ENCODE assay signal across 21 mouse cellular contexts in the genomic region with DNA sequence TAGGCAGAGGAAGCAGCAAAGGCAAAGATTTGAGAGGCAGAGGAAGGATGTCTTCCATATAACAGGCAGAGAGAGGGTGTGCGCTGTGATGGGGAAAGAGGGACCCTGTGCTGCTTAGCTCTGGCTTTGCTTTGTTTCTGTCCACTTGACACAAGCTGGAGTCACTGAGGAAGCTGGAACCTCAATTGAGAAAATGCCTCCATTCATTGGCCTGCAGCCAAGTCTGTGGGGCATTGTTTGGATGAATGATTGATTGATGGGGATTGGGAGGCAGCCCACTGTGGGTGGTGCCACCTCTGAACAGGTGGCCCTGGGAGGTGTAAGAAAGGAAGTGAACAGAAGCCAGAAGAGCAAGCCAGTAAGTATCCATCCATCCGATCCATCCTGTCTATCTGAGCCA. TPM values are rescaled to one million over a fixed set of nuclear protein-coding genes. Genes with fewer than 3 reads are reported as not detected.
DNase-seq lines count a peak whose midpoint lies in the region; ATAC-seq lines count a peak whose summit lies in the region.
"Had no signal": no experiment of that assay in that cellular context is flagged by ENCODE, and none has a peak within 500 bp of the region (broad histone marks: within the 10 kb centered on the region; RNA-seq: fewer than 3 reads in every experiment).

No protein-coding gene starts in this region.

- H3K27ac ChIP-seq in forebrain, embryonic 13.5 days = 0 out of 2 replicates have a peak overlapping the region, but pooled peaks have one; percentile 7
- no peak overlapping the region for H3K27ac ChIP-seq in forebrain, embryonic 16.5 days (ENCODE audit: low read length)
- peak overlapping the region; percentile 90 to 96 for H3K27ac ChIP-seq in heart, embryonic 14.5 days (replicated peaks in 1 of 2; ENCODE audit: control insufficient read depth in 1 of 2, insufficient read depth in 1 of 2, low read depth in 2 of 2, low read length in 2 of 2)
- H3K27ac ChIP-seq: embryonic facial prominence, embryonic 10.5 days; hindbrain, embryonic 12.5 days; intestine, embryonic 15.5 days; limb, embryonic 15.5 days; liver, embryonic 15.5 days; neural tube, embryonic 15.5 days; stomach, postnatal 0 days had no signal

- no peak overlapping the region for H3K4me2 ChIP-seq in forebrain, embryonic 13.5 days
- no peak overlapping the region for H3K4me2 ChIP-seq in forebrain, embryonic 16.5 days (ENCODE audit: low read length)
- H3K4me2 ChIP-seq in heart, embryonic 14.5 days (ENCODE audit: low read length) = no peak overlapping the region
- H3K4me2 ChIP-seq: hindbrain, embryonic 12.5 days; intestine, embryonic 15.5 days; limb, embryonic 15.5 days; liver, embryonic 15.5 days; neural tube, embryonic 15.5 days had no signal

- intact Hi-C loops in heart, postnatal 36 days (cut with DNase I) = loop anchor here (1.0 kb wide), 1 partner anchor 53 kb away; no protein-coding TSS in a partner anchor

- no peak overlapping the region for H3K9ac ChIP-seq in forebrain, embryonic 13.5 days
- H3K9ac ChIP-seq in forebrain, embryonic 16.5 days (replicated peaks; ENCODE audit: low read depth, low read length) = no peak overlapping the region
- no peak overlapping the region for H3K9ac ChIP-seq in heart, embryonic 14.5 days (ENCODE audit: low read length)
- H3K9ac ChIP-seq: hindbrain, embryonic 12.5 days; intestine, embryonic 15.5 days; limb, embryonic 15.5 days; liver, embryonic 15.5 days; neural tube, embryonic 15.5 days had no signal

- no peaks in the 10 kb centered on the region for H3K9me3 ChIP-seq in forebrain, embryonic 13.5 days (replicated peaks)
- no peaks in the 10 kb centered on the region for H3K9me3 ChIP-seq in forebrain, embryonic 16.5 days (ENCODE audit: control insufficient read depth, low read length)
- H3K9me3 ChIP-seq in heart, embryonic 14.5 days (ENCODE audit: control insufficient read depth, low read length) = no peaks in the 10 kb centered on the region
- H3K9me3 ChIP-seq in megakaryocyte, embryonic 14.5 days = peaks cover 13% of the 10 kb centered on the region
- H3K9me3 ChIP-seq: embryonic facial prominence, embryonic 10.5 days; G1E; hindbrain, embryonic 12.5 days; intestine, embryonic 15.5 days; limb, embryonic 15.5 days; liver, embryonic 15.5 days; neural tube, embryonic 15.5 days had no signal

- WGBS in forebrain, embryonic 13.5 days = 69% methylated on average over 2 of the region's 2 CpGs
- WGBS in forebrain, embryonic 16.5 days = 57% methylated on average over 2 of the region's 2 CpGs
- WGBS in heart, embryonic 14.5 days = 84% methylated on average over 2 of the region's 2 CpGs

- no peaks in the 10 kb centered on the region for H3K36me3 ChIP-seq in forebrain, embryonic 13.5 days (ENCODE audit: poor library complexity, severe bottlenecking)
- H3K36me3 ChIP-seq in forebrain, embryonic 16.5 days (ENCODE audit: control insufficient read depth, insufficient read depth) = no peaks in the 10 kb centered on the region
- no peaks in the 10 kb centered on the region for H3K36me3 ChIP-seq in heart, embryonic 14.5 days (ENCODE audit: control insufficient read depth, insufficient read depth, low read length)
- no peaks in the 10 kb centered on the region for H3K36me3 ChIP-seq in megakaryocyte, embryonic 14.5 days (replicated peaks; ENCODE audit: low read length)
- H3K36me3 ChIP-seq: embryonic facial prominence, embryonic 10.5 days; G1E; hindbrain, embryonic 12.5 days; intestine, embryonic 15.5 days; limb, embryonic 15.5 days; liver, embryonic 15.5 days; neural tube, embryonic 15.5 days had no signal

- H3K27me3 ChIP-seq in forebrain, embryonic 13.5 days = no peaks in the 10 kb centered on the region
- H3K27me3 ChIP-seq in forebrain, embryonic 16.5 days (replicated peaks; ENCODE audit: control insufficient read depth, insufficient read depth, low read length) = no peaks in the 10 kb centered on the region
- no peaks in the 10 kb centered on the region for H3K27me3 ChIP-seq in heart, embryonic 14.5 days (ENCODE audit: control insufficient read depth, insufficient read depth, low read length)
- peaks cover 29% of the 10 kb centered on the region for H3K27me3 ChIP-seq in megakaryocyte, embryonic 14.5 days (replicated peaks)
- H3K27me3 ChIP-seq: hindbrain, embryonic 12.5 days; intestine, embryonic 15.5 days; limb, embryonic 15.5 days; liver, embryonic 15.5 days; neural tube, embryonic 15.5 days had no signal

- DNase-seq in heart, postnatal 36 days = no peak
- no peak for DNase-seq in urinary bladder, adult 18-20 months (ENCODE audit: low spot score in 2 of 2)
- DNase-seq: cerebellum, adult 2 months; kidney, adult 9 months had no signal

- no peak overlapping the region for H3K4me3 ChIP-seq in forebrain, embryonic 13.5 days
- H3K4me3 ChIP-seq in forebrain, embryonic 16.5 days (replicated peaks; ENCODE audit: low read length) = no peak overlapping the region
- H3K4me3 ChIP-seq in heart, embryonic 14.5 days (ENCODE audit: control insufficient read depth in 1 of 2, insufficient read depth in 1 of 2, low read depth in 1 of 2, low read length in 2 of 2) = no peak overlapping the region
- peak overlapping the region; percentile 73 for H3K4me3 ChIP-seq in megakaryocyte, embryonic 14.5 days (replicated peaks)
- H3K4me3 ChIP-seq: embryonic facial prominence, embryonic 10.5 days; hindbrain, embryonic 12.5 days; intestine, embryonic 15.5 days; limb, embryonic 15.5 days; liver, embryonic 15.5 days; neural tube, embryonic 15.5 days had no signal

- no peak for ATAC-seq in forebrain, embryonic 13.5 days
- ATAC-seq in forebrain, embryonic 16.5 days = no peak
- ATAC-seq in heart, embryonic 14.5 days (ENCODE audit: insufficient number of reproducible peaks, insufficient read depth, low FRiP score, low read depth) = no peak
- no peak for ATAC-seq in megakaryocyte, adult 5-6 weeks (ENCODE audit: poor library complexity, severe bottlenecking)
- ATAC-seq: midbrain, embryonic 16.5 days had no signal

- H3K4me1 ChIP-seq in forebrain, embryonic 13.5 days = peaks cover 14% of the 10 kb centered on the region
- H3K4me1 ChIP-seq in forebrain, embryonic 16.5 days (replicated peaks; ENCODE audit: control insufficient read depth, insufficient read depth, low read length) = peaks cover 15% of the 10 kb centered on the region
- H3K4me1 ChIP-seq in heart, embryonic 14.5 days (ENCODE audit: control insufficient read depth in 2 of 2, insufficient read depth in 2 of 2, low read length in 2 of 2) = peaks cover 18 to 22% of the 10 kb centered on the region in 2 experiments
- H3K4me1 ChIP-seq in megakaryocyte, embryonic 14.5 days = peaks cover 55% of the 10 kb centered on the region
- H3K4me1 ChIP-seq: liver, embryonic 15.5 days; neural tube, embryonic 15.5 days had no signal

RNA-seq across cellular contexts. Expression of a gene that starts 5.3 kb away (rescaled TPM):
- polyA plus RNA-seq in forebrain, embryonic 13.5 days (2015; fragmentation: Nextera tagmentation; extraction: Ambion mirVana) = not detected in 2 replicates
- not detected in 2 replicates for polyA plus RNA-seq in forebrain, embryonic 16.5 days (2015; fragmentation: Nextera tagmentation; extraction: Ambion mirVana)
- polyA plus RNA-seq in heart, embryonic 14.5 days (2014; fragmentation: Nextera tagmentation; extraction: Ambion mirVana) = not detected in 2 replicates
- total RNA-seq in heart, postnatal 36 days (2021) = under 1 TPM; 0.27 to 0.33 TPM
- not detected in 2 replicates for polyA plus RNA-seq in megakaryocyte, embryonic 14.5 days (2012; ENCODE audit: insufficient read depth, low replicate concordance)
- not detected in 2 replicates for total RNA-seq in megakaryocyte, adult 5-6 weeks (2015)
- not detected in 2 replicates for total RNA-seq in megakaryocyte, adult 5-6 weeks (2017)
- total RNA-seq: common myeloid progenitor, adult 5-6 weeks had no signal
- polyA plus RNA-seq: embryonic facial prominence, embryonic 10.5 days; forebrain, embryonic 14.5 days; G1E; hindbrain, embryonic 12.5 days; liver, embryonic 15.5 days; midbrain, embryonic 16.5 days; neural tube, embryonic 15.5 days; thymus, postnatal 0 days had no signal

RNA-seq across cellular contexts. Expression of a gene that starts 39.4 kb away (rescaled TPM):
- polyA plus RNA-seq in forebrain, embryonic 13.5 days (2015; fragmentation: Nextera tagmentation; extraction: Ambion mirVana) = 19.4 and 19.8 TPM in 2 replicates
- polyA plus RNA-seq in forebrain, embryonic 16.5 days (2015; fragmentation: Nextera tagmentation; extraction: Ambion mirVana) = 10.4 and 16.3 TPM in 2 replicates
- polyA plus RNA-seq in heart, embryonic 14.5 days (2014; fragmentation: Nextera tagmentation; extraction: Ambion mirVana) = 68.5 and 75.6 TPM in 2 replicates
- total RNA-seq in heart, postnatal 36 days (2021) = 100 to 1,000 TPM; 308 to 324 TPM
- 74.4 and 828 TPM in 2 replicates for polyA plus RNA-seq in megakaryocyte, embryonic 14.5 days (2012; ENCODE audit: insufficient read depth, low replicate concordance)
- total RNA-seq in megakaryocyte, adult 5-6 weeks (2015) = 19.3 and 24.5 TPM in 2 replicates
- 16.7 and 26.7 TPM in 2 replicates for total RNA-seq in megakaryocyte, adult 5-6 weeks (2017)
